Mouse (Mus musculus) limb, embryonic 13.5 days (tissue): Measurements from ENCODE around the gene 1700037H04Rik. TPM values are rescaled to one million over a fixed set of nuclear protein-coding genes. Genes with fewer than 3 reads are reported as not detected.

ENCODE experiments used
- ATAC-seq: fragments of 200-750 bp; cut with Nextera tagmentation; 2 replicates; pipeline ENCODE4 v1.8.0; 2017; ENCODE audit warnings: low read depth, moderate number of reproducible peaks, moderate TSS enrichment; ENCODE audit not compliant: low FRiP score
- H3K27ac ChIP-seq: fragments of 300-500 bp; sonication (generic); 2 replicates; pipeline ENCODE4 v1.5.1; 2015; ENCODE audit warnings: inconsistent platforms, mild to moderate bottlenecking, moderate library complexity
- H3K27me3 ChIP-seq: fragments of 300-500 bp; sonication (generic); 2 replicates; pipeline ENCODE4 v1.6.1; 2015; ENCODE audit warnings: mild to moderate bottlenecking, inconsistent platforms
- H3K36me3 ChIP-seq: fragments of 300-500 bp; sonication (generic); 2 replicates; pipeline ENCODE4 v1.6.1; 2015; ENCODE audit warnings: inconsistent platforms, mild to moderate bottlenecking, moderate library complexity
- H3K4me1 ChIP-seq: fragments of 300-500 bp; sonication (generic); 2 replicates; pipeline ENCODE4 v1.6.1; 2015; ENCODE audit warnings: inconsistent platforms
- H3K4me2 ChIP-seq: fragments of 300-500 bp; sonication (generic); replicated peaks from 2 replicates; pipeline ENCODE4 v1.6.1; 2015; ENCODE audit warnings: inconsistent platforms, mild to moderate bottlenecking, moderate library complexity
- H3K4me3 ChIP-seq: fragments of 300-500 bp; sonication (generic); 2 replicates; pipeline ENCODE4 v1.5.1; 2015; ENCODE audit warnings: moderate library complexity, mild to moderate bottlenecking, inconsistent platforms
- H3K9ac ChIP-seq: fragments of 300-500 bp; sonication (generic); 2 replicates; pipeline ENCODE4 v1.6.1; 2015; ENCODE audit warnings: mild to moderate bottlenecking, inconsistent platforms
- H3K9me3 ChIP-seq: fragments of 300-500 bp; sonication (generic); 2 replicates; pipeline ENCODE4 v1.6.1; 2016; ENCODE audit warnings: inconsistent platforms
- WGBS: fragments of 180-500 bp; shearing (Covaris S2); methylation state at CpG from one replicate; pipeline ENCODE4 v1.1.7; 2015; 5-methylcytosine and 5-hydroxymethylcytosine counted together
- polyA plus RNA-seq: library from polyadenylated mRNA; unstranded; fragments of >200 nt; fragmentation: Nextera tagmentation; extraction: Ambion mirVana; gene quantifications from 2 replicates; pipeline ENCODE4 v1.2.1, GENCODE M21; 2015

Gene 1700037H04Rik
- polyA plus RNA-seq, 1 experiment from 2014 or later, result 56.0 TPM

DNA sequence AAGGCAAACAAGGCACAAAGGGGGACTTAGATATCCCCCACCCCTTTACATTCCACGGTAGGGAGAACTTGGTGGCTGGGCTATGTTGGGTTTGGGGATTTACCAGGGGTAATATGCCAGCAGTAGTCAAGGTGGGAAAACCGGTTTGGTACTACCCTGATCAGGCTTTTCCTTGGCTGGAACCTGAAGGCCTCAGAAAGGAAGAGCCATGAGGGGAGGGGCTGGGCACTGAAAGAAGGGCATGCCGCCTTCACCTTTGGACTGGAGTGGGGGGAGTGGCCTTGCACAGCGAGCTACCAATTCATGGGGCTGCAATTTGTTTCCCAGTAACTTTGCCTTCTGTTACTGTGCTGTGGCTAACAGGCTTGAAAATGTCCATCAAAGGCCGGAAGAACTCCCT lies 16.6 kb upstream of the 1700037H04Rik start:
- no peak overlapping the region for H3K4me3 ChIP-seq
- H3K9me3 ChIP-seq, result no peaks in the 10 kb centered on the region
- WGBS, result 71% methylated on average over 5 of the region's 5 CpGs
- H3K27ac ChIP-seq, result no peak overlapping the region
- H3K27me3 ChIP-seq, result peaks cover 28% of the 10 kb centered on the region
- H3K4me1 ChIP-seq, result peaks cover 54% of the 10 kb centered on the region
- H3K4me2 ChIP-seq, result peak overlapping the region; percentile 99; the same call in 1 of the 2 replicates
- H3K9ac ChIP-seq, result peak overlapping the region; percentile 5; the same call in 1 of the 2 replicates
- peaks cover 24% of the 10 kb centered on the region for H3K36me3 ChIP-seq
- ATAC-seq, result no peak

DNA sequence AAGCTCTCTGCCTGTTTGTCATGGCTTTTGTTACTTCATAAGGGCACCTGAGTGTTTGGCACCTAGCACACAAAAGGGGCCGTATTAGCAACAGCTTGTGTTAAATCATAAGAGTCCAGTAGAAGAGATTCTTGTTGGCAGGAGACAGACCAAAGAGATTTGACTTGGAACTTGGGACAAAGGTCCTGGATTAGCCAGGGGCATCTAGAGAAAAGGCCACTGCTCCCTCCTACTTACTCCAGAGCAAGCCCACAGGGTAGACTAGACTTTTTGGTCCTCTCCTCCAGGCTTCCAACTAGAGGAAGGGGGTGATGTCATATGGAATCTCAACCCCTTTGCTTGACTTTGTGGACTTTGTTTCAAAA lies 16.0 kb upstream of the 1700037H04Rik start:
- H3K9ac ChIP-seq, result no peak overlapping the region
- peaks cover 24% of the 10 kb centered on the region for H3K36me3 ChIP-seq
- no peaks in the 10 kb centered on the region for H3K9me3 ChIP-seq
- H3K4me3 ChIP-seq, result no peak overlapping the region
- peaks cover 34% of the 10 kb centered on the region for H3K27me3 ChIP-seq
- ATAC-seq, result no peak
- 82% methylated on average over 1 of the region's 1 CpGs for WGBS
- H3K4me2 ChIP-seq, result no peak overlapping the region
- peaks cover 60% of the 10 kb centered on the region for H3K4me1 ChIP-seq
- H3K27ac ChIP-seq, result no peak overlapping the region

DNA sequence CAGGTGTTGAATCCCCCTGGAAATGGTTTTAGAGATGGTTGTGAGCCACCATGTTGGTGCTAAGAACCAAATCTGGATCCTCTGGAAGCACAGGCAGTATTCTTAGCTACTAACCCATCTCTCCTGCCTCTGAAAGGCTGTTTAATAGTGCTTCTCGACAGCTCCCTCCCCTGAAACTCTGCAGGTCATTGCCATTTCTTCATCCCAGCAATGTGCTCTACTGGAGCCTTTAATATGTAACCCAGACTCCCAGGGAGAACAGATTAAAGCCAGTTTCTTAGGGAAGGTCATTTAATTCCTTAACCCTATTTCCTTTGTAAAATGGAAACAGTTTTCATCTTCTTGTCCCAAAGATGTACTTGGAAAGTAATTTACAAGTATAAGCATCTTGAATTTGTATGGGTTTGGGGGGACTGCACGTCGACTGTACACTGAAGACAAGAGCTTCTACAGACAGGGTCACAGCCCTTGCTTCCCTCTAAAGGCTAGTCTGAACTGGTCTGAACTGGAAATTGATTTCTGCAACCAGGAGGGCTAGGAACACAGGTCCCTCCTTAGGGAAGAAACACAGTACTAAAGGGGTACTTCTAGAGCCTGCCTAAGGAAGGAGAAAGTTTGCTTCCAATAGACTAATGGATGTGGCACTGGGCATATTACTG lies 15.5 kb upstream of the 1700037H04Rik start:
- H3K4me3 ChIP-seq, result no peak overlapping the region
- no peak for ATAC-seq
- peaks cover 63% of the 10 kb centered on the region for H3K4me1 ChIP-seq
- 80% methylated on average over 3 of the region's 3 CpGs for WGBS
- no peak overlapping the region for H3K27ac ChIP-seq
- H3K4me2 ChIP-seq, result no peak overlapping the region
- H3K36me3 ChIP-seq, result peaks cover 24% of the 10 kb centered on the region
- H3K27me3 ChIP-seq, result peaks cover 39% of the 10 kb centered on the region
- no peak overlapping the region for H3K9ac ChIP-seq
- no peaks in the 10 kb centered on the region for H3K9me3 ChIP-seq

DNA sequence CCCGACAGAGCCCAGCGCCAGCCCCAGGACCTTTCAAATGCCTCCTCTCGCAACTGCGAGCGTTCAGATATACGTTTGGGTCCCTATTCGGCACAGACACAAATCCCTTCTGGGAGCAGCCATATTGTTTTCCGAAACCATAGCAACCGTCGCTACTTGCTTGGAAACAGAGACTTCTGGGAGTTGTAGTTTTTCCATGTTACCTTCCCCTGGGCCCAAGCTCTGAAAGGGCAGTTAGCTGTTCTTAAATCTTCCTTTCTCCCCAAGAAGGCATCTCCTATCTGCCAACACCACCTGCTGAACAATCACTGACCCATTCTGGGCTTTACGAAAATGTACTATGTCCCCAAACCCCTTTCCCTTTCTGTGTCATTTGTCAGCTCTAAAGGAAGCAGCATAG lies 14.8 kb upstream of the 1700037H04Rik start:
- Histone ChIP-seq H3K36me3 (peaks cover 24% of the 10 kb centered on the region), H3K4me1 (peaks cover 63% of the 10 kb centered on the region), H3K9me3 (no peaks in the 10 kb centered on the region), H3K27ac (no peak overlapping the region), H3K4me2 (peak overlapping the region; percentile 80), H3K27me3 (peaks cover 46% of the 10 kb centered on the region), H3K4me3 (peak overlapping the region; percentile 43), H3K9ac (peak overlapping the region; percentile 54)
- 5% methylated on average over 11 of the region's 11 CpGs for WGBS
- ATAC-seq, result peak; percentile 51; the same call in 1 of the 2 replicates

DNA sequence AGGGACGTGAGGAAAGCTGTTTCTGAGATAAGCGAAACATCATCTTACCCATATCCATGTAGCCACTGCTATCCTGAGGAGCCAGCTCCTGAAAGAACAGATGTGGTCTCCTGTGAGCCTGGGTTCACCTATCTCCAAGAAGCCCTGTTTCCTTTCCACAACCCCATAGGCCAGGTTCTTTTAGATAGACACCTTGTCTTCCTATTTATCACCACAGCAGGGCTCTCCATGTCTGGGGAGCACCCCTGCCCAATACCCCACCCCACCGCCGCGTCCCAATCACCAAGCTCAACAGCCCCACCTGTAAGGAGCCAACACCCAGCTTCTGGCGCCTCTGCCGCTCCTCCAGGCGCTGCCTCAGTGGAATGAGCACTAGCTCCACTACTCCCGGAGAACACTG lies 12.4 kb upstream of the 1700037H04Rik start:
- Histone ChIP-seq H3K27ac (no peak overlapping the region), H3K9me3 (no peaks in the 10 kb centered on the region), H3K4me3 (no peak overlapping the region), H3K4me2 (no peak overlapping the region), H3K36me3 (peaks cover 15% of the 10 kb centered on the region), H3K9ac (no peak overlapping the region), H3K27me3 (peaks cover 58% of the 10 kb centered on the region), H3K4me1 (peaks cover 42% of the 10 kb centered on the region)
- WGBS, result 42% methylated on average over 9 of the region's 9 CpGs
- ATAC-seq, result no peak

DNA sequence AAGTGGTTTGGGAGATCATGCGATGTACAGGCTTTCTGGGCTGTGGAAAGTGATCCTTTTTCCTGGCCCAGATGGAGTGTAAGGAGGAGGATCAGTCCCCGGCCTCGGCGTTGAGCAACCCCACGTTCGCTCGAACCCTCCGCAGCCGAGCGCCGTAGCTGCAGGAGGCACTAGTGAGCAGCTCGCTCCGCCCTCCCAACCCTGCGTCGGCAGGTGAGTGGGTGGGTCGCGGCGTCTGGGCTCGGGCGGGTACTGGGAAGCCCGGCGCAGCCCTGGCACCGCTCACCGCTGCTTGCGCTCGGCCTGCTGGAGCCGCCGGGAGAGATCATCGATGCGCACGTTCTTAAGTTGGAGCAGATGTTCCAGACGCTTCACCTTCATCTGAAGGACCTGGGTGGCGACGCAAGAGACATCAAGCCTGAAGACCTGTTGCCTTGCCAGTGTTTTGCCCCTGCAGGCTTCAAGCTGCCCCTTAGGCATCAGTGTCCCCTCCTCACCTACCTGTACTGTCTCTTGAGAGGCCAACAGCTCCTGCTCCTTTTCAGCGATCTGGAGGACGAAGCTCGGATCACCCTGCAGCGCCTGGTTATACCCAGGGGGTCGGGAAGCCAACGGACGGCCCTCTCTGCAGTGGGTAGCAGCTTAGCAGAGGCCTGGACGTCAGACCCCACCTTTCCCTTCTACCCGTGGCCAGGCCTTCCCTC lies 11.7 kb upstream of the 1700037H04Rik start:
- H3K4me1 ChIP-seq, result peaks cover 35% of the 10 kb centered on the region
- H3K27me3 ChIP-seq, result peaks cover 58% of the 10 kb centered on the region
- ATAC-seq, result no peak
- no peaks in the 10 kb centered on the region for H3K9me3 ChIP-seq
- peaks cover 9% of the 10 kb centered on the region for H3K36me3 ChIP-seq
- H3K4me2 ChIP-seq, result peak overlapping the region; percentile 60
- 3% methylated on average over 43 of the region's 43 CpGs for WGBS
- no peak overlapping the region for H3K27ac ChIP-seq
- peak overlapping the region; percentile 30 for H3K4me3 ChIP-seq
- peak overlapping the region; percentile 54 for H3K9ac ChIP-seq

DNA sequence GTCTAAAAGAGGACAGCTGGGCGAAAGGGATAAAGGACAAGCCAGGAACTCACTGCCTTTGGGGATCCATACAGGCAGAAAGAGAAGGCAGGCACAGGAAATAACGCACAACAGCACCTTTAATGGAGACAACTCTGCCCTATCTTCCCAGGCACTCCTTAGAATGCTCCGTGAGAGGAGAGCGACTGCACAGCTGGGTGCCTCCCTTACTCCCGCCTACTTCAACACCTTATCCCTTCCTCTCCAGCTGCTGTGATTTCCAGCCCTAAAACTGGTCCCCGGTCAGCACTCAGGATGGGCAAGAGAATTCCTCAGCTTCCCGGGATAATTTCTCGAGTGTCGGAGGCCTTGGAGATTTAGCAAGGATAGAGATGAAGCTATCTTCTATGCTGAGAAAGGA lies 11.1 kb upstream of the 1700037H04Rik start:
- Histone ChIP-seq H3K36me3 (peaks cover 3% of the 10 kb centered on the region; the same call in 1 of the 2 replicates), H3K4me3 (peak overlapping the region; percentile 30), H3K9ac (peak overlapping the region; percentile 54; the same call in 1 of the 2 replicates), H3K9me3 (no peaks in the 10 kb centered on the region), H3K27me3 (peaks cover 58% of the 10 kb centered on the region), H3K27ac (no peak overlapping the region), H3K4me2 (peak overlapping the region; percentile 60), H3K4me1 (peaks cover 29% of the 10 kb centered on the region)
- no peak for ATAC-seq
- WGBS, result 10% methylated on average over 9 of the region's 9 CpGs

DNA sequence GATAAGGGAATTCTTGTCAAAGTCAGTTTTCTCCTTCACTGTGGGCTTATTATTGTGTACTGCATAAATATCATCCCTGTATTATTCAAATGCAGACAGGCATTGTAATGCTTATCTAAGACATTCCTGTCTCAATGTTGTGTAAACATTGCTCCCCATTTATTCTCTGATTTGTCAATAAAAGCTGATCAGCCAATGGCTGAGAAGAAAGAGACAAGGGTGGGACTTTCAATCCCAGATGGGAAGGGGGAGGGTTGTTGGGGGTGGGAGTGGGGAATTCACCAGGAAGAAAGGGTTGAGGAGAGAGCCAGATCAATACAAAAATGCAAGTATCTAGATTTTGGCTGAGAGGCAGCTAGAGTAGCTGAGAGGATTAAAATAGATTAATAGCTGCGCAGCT lies 9.0 kb upstream of the 1700037H04Rik start:
- peaks cover 54% of the 10 kb centered on the region for H3K27me3 ChIP-seq
- ATAC-seq, result no peak
- no peaks in the 10 kb centered on the region for H3K36me3 ChIP-seq
- H3K9ac ChIP-seq, result no peak overlapping the region
- H3K4me1 ChIP-seq, result peaks cover 18% of the 10 kb centered on the region
- no peak overlapping the region for H3K27ac ChIP-seq
- no peak overlapping the region for H3K4me2 ChIP-seq
- 52% methylated on average over 1 of the region's 1 CpGs for WGBS
- H3K9me3 ChIP-seq, result peaks cover 5% of the 10 kb centered on the region; the same call in 1 of the 2 replicates
- H3K4me3 ChIP-seq, result no peak overlapping the region

DNA sequence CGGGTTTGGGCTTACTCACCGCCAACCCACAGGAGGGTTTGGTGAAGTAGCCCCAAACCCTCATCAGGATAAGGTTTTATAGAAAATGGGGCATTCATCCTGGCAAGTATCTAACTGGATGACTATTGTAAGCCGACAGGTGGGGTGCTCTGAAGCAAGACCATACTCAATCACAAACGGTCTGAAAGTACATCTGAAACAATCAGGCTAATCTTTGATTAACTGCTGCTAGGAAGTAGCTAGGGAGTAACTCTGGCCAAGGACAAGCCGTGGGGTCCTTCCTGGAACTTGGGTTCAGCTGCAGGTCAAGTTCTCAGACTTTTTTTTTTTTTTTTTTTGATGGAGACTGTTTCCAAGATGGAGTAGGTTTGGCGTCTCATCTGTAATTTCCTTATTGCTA lies 8.1 kb upstream of the 1700037H04Rik start:
- WGBS, result 84% methylated on average over 6 of the region's 6 CpGs

DNA sequence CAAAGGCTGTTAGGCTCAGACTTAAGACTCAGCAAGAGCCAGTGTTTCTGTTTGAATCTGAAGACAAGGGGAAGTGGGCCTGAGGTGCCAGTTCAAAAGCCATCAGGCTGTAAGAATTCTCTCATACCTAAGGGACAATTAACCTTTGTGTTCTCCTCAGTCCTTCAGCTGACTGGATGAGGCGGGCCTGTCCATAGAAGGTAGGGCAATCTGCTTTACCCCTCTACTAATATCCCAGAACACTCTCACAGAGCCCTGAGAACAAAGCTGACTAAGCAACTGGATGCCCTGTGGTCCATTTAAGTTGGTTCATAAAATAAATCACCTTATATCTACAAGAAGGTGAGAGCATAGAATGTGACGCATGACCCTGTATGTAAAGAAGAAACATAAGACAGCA lies 6.3 kb upstream of the 1700037H04Rik start:
- no peak for ATAC-seq
- WGBS, result 88% methylated on average over 2 of the region's 2 CpGs
- no peak overlapping the region for H3K4me3 ChIP-seq
- H3K9me3 ChIP-seq, result peaks cover 5% of the 10 kb centered on the region; the same call in 1 of the 2 replicates
- no peak overlapping the region for H3K9ac ChIP-seq
- H3K27me3 ChIP-seq, result peaks cover 27% of the 10 kb centered on the region
- no peak overlapping the region for H3K27ac ChIP-seq
- peaks cover 10% of the 10 kb centered on the region for H3K4me1 ChIP-seq
- no peak overlapping the region for H3K4me2 ChIP-seq
- H3K36me3 ChIP-seq, result no peaks in the 10 kb centered on the region

More for the DNA sequence above, 8.1 kb upstream of the 1700037H04Rik start:
- H3K4me3 ChIP-seq, result no peak overlapping the region
- H3K4me1 ChIP-seq, result peaks cover 20% of the 10 kb centered on the region
- H3K36me3 ChIP-seq, result no peaks in the 10 kb centered on the region
- no peak overlapping the region for H3K4me2 ChIP-seq
- peaks cover 45% of the 10 kb centered on the region for H3K27me3 ChIP-seq
- H3K9ac ChIP-seq, result no peak overlapping the region
- ATAC-seq, result no peak
- peaks cover 5% of the 10 kb centered on the region; the same call in 1 of the 2 replicates for H3K9me3 ChIP-seq
- no peak overlapping the region for H3K27ac ChIP-seq

DNA sequence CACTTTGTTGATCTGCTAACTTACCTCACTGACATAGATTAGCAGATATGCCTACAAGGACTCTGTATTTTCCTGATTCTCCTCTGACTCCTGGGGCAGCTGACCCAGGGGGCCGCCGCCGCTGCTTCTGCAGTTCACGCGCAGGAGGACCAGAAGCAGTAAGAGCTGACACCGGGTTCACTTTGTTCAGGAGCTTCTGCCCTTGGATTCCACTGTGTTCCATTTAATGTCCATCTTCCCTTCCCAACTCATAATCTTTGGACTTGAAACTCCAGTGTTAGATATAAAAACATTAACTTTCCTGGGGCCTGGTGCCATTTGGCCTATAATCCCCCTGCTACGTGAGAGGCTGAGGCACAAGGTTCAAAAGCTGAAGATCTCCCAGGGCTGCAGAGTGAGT lies 4.0 kb upstream of the 1700037H04Rik start:
- no peak overlapping the region for H3K27ac ChIP-seq
- H3K4me3 ChIP-seq, result no peak overlapping the region
- ATAC-seq, result no peak
- H3K4me1 ChIP-seq, result peaks cover 14% of the 10 kb centered on the region
- H3K36me3 ChIP-seq, result no peaks in the 10 kb centered on the region
- peaks cover 5% of the 10 kb centered on the region; the same call in 1 of the 2 replicates for H3K9me3 ChIP-seq
- no peak overlapping the region for H3K4me2 ChIP-seq
- peak overlapping the region; percentile 39; the same call in 1 of the 2 replicates for H3K9ac ChIP-seq
- WGBS, result 65% methylated on average over 7 of the region's 7 CpGs
- H3K27me3 ChIP-seq, result peaks cover 4% of the 10 kb centered on the region

DNA sequence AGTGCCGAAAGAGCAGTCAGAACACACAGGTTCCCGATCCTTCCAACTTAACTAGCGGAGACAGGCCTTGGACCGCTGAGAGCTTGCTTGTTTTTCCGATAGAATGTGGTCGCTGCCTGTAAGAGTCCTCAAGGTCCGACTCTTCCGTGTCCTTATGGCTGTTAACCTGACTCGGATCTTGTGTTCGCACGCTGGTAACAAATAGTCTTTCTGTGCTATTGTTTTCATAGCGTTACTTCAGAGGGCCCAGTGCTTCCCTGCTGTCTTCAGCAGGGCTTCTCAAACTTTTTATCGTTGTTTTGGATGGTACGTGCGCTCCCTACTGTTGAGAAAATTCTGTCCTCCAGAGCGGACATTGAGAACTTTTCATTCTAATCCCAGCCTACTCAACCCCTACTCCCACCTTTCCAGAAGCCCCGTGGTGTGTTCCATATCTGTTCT lies 810 bp upstream of the 1700037H04Rik start:
- ATAC-seq, result 0 out of 2 replicates have a peak, but pooled peaks have one; percentile 0
- Histone ChIP-seq H3K36me3 (no peaks in the 10 kb centered on the region), H3K27me3 (no peaks in the 10 kb centered on the region), H3K4me1 (peaks cover 30% of the 10 kb centered on the region), H3K27ac (peak overlapping the region; percentile 86), H3K4me2 (peak overlapping the region; percentile 95), H3K9ac (peak overlapping the region; percentile 86), H3K9me3 (peaks cover 5% of the 10 kb centered on the region; the same call in 1 of the 2 replicates), H3K4me3 (peak overlapping the region; percentile 77)
- WGBS, result under 1% methylated on average over 17 of the region's 17 CpGs
